Mouse (Mus musculus) lung, postnatal 0 days (tissue): ENCODE data around the gene Bcdin3d.

ENCODE experiments used
- CTCF ChIP-seq: IDR thresholded peaks from 2 replicates; pipeline ENCODE4 v1.5.1; 2016; ENCODE audit warnings: antibody characterized with exemption, mild to moderate bottlenecking
- EP300 ChIP-seq: IDR thresholded peaks from 2 replicates; pipeline ENCODE4 v1.6.1; 2016; ENCODE audit warnings: antibody characterized with exemption, mild to moderate bottlenecking, control low read depth

GRCm38 (mm10) chr15:99431967-99432366 lies 42.6 kb downstream of the Bcdin3d start:
- no peak for TF ChIP-seq CTCF
- no peak for TF ChIP-seq EP300
